Mouse (Mus musculus): ENCODE data around the gene Mus81. TPM values are rescaled to one million over a fixed set of nuclear protein-coding genes. Genes with fewer than 3 reads are reported as not detected.

Mus81 gene
- total RNA-seq (2018; cell fraction: chromatin; rRNA removed): 10 to 100 TPM; 17.7 to 94.8 (median 56.1) TPM
- 10 to 100 TPM in 24 of 26 experiments, 1 to 10 TPM in 2; 8.7 to 18.6 (median 13.4) TPM for total RNA-seq (2018; cell fraction: cytosol; rRNA removed)
- total RNA-seq (2018; cell fraction: nucleus; rRNA removed): 10 to 100 TPM; 13.3 to 62.8 (median 24.0) TPM
- polyA plus RNA-seq (2018): 6.4 to 14.5 TPM (median 10.8 TPM) in 3 replicates

DNA sequence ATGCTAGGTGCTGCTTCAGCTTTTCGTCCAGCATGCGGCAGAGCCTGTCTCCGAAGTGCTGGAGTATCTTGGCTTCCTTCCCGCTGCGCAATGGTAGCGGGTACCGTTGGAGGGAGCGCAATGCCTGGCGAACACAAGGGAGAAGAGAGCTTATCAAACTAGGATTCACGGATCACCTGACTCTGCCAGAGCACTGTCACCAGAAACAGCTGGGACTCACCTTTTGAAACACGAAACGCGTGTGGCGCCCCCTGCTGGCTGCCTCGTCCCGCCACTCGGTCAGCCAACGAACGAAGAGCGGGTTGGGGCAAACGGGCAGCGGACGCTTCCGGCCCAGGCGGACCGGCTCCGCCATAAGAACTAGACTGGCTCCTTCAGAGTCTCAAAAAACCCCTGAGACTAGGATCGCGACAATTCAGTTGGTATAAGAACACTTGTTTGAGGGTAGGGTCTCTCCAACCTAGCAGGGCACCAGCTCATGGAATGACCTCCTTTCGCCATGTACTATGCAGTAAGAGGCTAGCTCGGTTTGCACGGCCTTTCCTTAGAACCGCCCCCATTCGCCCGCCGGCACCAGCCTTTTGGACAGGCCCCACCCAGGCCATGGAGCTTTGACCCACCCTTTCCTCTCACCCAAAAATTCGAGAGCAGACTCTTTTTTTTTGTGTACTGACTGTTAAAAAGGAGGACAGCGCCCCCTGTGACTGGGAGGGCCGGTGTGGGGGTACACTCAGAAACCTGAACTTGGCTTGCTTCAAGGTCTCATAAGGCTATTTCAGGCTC lies at the start of gene Mus81:
Gene Mus81 (minus strand): TSS at position 635 of the 783 bp plus-strand sequence.
- WGBS (ENCODE audit: missing documents): under 1% methylated on average over 38 of the region's 39 CpGs
- Histone ChIP-seq H3K4me3 (ENCODE audit: inconsistent target) (peak within 1 kb of the TSS; percentile 57), H3K79me2 (ENCODE audit: inconsistent target) (peaks cover 22% of the 10 kb centered on the region), H3K36me3 (ENCODE audit: inconsistent target) (peaks cover 32% of the 10 kb centered on the region; the same call in 1 of the 2 replicates), H3K27ac (peak within 1 kb of the TSS; percentile 92)

- no peaks in the 10 kb centered on the region for H3K79me2 ChIP-seq (ENCODE audit: inconsistent target)
- WGBS (ENCODE audit: missing documents): 61% methylated on average over 8 of the region's 8 CpGs
- no peak overlapping the region for H3K4me3 ChIP-seq (ENCODE audit: inconsistent target)
- H3K36me3 ChIP-seq (ENCODE audit: inconsistent target): no peaks in the 10 kb centered on the region
- H3K27ac ChIP-seq: no peak overlapping the region
These were observed 44.3 kb upstream of the Mus81 start for GRCm38 (mm10) chr19:5532520-5532919.

DNA sequence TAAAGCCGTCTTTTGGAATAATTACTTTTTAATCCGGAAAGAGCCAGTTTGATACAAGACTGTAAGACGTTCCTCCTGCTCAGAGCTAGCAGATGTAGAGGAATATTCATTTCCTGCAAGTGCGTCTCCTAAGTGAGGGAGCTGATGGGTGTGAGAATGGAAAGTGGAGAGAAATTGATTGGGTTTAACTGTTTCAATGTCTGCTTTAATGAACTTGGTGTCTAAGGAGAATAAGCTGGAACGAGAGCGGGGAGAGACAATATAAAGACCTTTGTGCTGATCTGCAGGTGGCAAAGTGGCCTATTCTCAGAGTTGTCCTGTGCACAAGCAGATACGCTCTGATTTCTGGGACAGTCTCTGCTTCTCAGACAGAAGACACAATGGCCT lies 41.9 kb upstream of the Mus81 start:
- H3K79me2 ChIP-seq (ENCODE audit: inconsistent target): no peaks in the 10 kb centered on the region
- no peaks in the 10 kb centered on the region for H3K36me3 ChIP-seq (ENCODE audit: inconsistent target)
- 90% methylated on average over 7 of the region's 7 CpGs for WGBS (ENCODE audit: missing documents)
- H3K4me3 ChIP-seq (ENCODE audit: inconsistent target): no peak overlapping the region
- no peak overlapping the region for H3K27ac ChIP-seq

DNA sequence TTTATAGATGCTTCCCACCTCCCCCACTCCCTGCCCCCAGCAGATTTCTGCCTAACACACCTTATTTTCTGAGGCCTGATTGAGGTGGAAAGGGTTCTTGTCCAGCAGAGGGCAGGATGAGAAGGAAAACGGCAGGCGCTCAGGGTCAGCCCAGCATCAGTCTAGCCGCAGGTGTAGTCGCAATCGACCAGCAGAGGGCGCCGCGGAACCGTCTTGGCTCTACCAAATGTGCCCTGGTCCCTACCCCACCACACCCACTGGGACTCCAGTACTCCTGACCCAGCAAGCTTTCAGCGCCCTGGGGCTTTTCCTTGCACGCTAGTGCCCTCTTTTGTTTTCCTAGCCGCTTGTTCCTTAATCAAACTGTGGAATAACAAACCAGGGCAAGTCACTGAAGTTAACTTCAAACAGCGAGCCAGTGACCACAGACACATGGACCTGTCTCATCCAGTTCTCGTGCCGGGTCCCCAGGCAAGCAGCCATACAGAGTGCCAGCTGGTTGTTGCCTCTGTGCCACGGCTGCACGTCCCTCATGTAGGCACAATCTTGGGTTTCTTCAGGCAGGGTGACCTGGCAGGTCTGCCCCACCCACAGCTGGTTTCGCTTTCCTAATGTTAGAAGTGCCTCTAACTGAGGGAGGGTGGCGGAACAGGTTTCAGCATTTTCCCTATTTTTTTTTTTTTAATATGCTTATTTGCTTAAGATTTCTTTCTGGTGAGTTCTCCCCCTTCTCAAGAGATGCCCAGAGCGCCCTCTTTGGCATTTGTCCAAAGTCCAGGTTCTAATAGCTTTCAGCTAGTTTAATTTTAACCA lies 41.3 kb upstream of the Mus81 start:
- H3K4me3 ChIP-seq (ENCODE audit: inconsistent target): peak overlapping the region; percentile 8; the same call in 1 of the 2 replicates
- 16% methylated on average over 19 of the region's 20 CpGs for WGBS (ENCODE audit: missing documents)
- H3K27ac ChIP-seq: no peak overlapping the region
- H3K36me3 ChIP-seq (ENCODE audit: inconsistent target): no peaks in the 10 kb centered on the region
- no peaks in the 10 kb centered on the region for H3K79me2 ChIP-seq (ENCODE audit: inconsistent target)

GRCm38 (mm10) chr19:5525204-5525603 lies 37.0 kb upstream of the Mus81 start:
- WGBS (ENCODE audit: missing documents): 75% methylated on average over 5 of the region's 5 CpGs
- no peaks in the 10 kb centered on the region for H3K79me2 ChIP-seq (ENCODE audit: inconsistent target)
- H3K27ac ChIP-seq: no peak overlapping the region
- H3K36me3 ChIP-seq (ENCODE audit: inconsistent target): no peaks in the 10 kb centered on the region
- H3K4me3 ChIP-seq (ENCODE audit: inconsistent target): no peak overlapping the region

DNA sequence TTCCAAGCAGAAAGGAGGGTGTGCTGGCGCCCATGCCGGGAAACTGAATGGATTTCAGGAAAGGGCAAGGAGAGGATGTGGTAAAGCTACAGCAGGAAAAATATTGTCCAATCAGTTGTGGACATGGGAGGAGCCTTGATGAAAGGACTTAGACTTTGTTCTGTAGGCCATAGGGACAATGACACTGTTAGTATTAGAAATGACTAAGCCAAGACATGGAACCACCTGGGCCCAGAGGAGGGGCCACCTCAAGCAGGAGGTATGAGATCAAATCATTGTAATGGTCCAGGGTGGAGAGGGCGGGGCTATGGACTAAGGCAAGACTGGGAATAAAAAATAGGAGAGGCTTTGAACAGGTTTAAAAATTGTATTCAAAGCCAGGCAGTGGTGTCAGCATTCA lies 30.5 kb upstream of the Mus81 start:
- no peak overlapping the region for H3K27ac ChIP-seq
- H3K36me3 ChIP-seq (ENCODE audit: inconsistent target): no peaks in the 10 kb centered on the region
- WGBS (ENCODE audit: missing documents): 100% methylated on average over 3 of the region's 3 CpGs
- no peaks in the 10 kb centered on the region for H3K79me2 ChIP-seq (ENCODE audit: inconsistent target)
- H3K4me3 ChIP-seq (ENCODE audit: inconsistent target): no peak overlapping the region

DNA sequence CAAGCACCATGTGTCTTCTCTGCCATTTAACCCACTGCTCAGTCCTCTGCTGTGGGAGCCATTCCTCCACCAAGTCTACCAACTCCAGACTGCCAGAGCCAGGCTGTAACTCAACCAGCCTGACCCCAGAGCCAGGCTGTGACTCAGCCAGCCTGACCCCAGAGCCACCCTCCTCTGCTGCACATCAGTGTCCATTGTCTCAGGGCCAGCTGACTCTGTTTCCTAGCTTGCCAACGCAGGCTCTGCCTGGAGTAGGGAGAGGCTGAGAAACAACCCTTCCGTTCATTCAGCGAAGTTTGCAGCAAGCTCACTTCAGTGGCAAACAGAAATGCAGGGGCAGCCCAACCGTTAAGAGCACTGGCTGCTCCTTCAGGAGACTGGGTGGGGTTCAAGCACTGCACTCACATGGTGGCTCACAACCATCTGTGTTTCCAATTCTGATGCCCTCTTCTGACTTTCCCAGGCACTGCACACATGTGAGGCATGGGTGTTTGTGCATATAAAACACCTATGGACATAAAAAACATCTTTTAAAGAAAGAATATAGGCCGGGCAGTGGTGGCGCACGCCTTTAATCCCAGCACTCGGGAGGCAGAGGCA lies 28.8 kb upstream of the Mus81 start:
- no peaks in the 10 kb centered on the region for H3K36me3 ChIP-seq (ENCODE audit: inconsistent target)
- H3K27ac ChIP-seq: no peak overlapping the region
- no peak overlapping the region for H3K4me3 ChIP-seq (ENCODE audit: inconsistent target)
- 92% methylated on average over 8 of the region's 8 CpGs for WGBS (ENCODE audit: missing documents)
- peaks cover 2% of the 10 kb centered on the region; the same call in 1 of the 2 replicates for H3K79me2 ChIP-seq (ENCODE audit: inconsistent target)

DNA sequence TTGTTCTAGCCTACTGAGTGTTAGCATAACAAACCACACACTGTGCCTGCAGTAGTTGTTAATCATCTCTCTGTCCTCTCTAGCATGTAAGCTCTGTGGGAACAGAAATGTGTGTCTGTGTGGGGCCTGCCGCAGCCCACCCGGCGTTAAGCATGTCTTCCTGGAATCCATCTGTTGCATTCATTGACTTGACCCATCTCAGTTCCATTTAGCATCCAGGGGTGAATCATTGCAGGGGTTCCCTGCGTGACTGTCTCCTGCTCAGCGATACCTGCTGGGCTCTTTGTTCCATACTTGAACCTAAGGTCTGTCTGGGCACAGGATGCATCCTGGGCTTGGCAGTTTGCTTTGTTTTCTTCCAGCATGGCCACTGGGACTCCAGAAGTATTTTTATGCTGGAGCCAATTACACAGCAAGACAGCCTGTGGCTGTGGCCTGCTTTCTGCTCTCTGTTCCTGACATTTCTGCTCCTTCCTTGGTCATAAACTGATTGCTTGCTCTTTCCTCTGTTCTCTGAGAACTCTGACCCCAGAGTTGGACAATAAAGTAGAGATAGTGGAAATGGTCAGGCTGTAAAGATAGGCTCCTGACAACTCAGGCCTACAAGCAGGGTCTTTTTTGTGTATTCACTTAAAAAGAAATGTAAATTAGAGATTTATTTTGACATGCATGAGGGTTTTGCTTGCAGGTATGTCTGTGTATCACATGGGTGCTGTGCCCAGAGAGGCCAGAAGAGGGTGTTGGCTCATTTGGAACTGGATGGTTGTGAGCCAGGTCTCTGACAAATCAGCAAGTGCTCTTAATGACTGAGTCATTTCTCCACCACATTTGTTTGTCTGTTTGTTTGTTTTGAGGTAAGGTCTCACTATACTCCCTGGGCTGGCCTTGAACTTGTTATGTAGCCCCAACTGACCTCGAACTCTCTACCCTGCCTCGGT lies 27.9 kb upstream of the Mus81 start:
- H3K36me3 ChIP-seq (ENCODE audit: inconsistent target): no peaks in the 10 kb centered on the region
- no peak overlapping the region for H3K27ac ChIP-seq
- 95% methylated on average over 7 of the region's 7 CpGs for WGBS (ENCODE audit: missing documents)
- H3K79me2 ChIP-seq (ENCODE audit: inconsistent target): peaks cover 10% of the 10 kb centered on the region
- no peak overlapping the region for H3K4me3 ChIP-seq (ENCODE audit: inconsistent target)

GRCm38 (mm10) chr19:5513005-5513349 lies 24.8 kb upstream of the Mus81 start:
- 47% methylated on average over 3 of the region's 3 CpGs for WGBS (ENCODE audit: missing documents)
- Histone ChIP-seq H3K36me3 (ENCODE audit: inconsistent target) (no peaks in the 10 kb centered on the region), H3K79me2 (ENCODE audit: inconsistent target) (peaks cover 38% of the 10 kb centered on the region), H3K27ac (peak overlapping the region; percentile 78), H3K4me3 (ENCODE audit: inconsistent target) (no peak overlapping the region)

- Histone ChIP-seq H3K79me2 (ENCODE audit: inconsistent target) (peaks cover 45% of the 10 kb centered on the region), H3K36me3 (ENCODE audit: inconsistent target) (no peaks in the 10 kb centered on the region), H3K4me3 (ENCODE audit: inconsistent target) (peak overlapping the region; percentile 71), H3K27ac (peak overlapping the region; percentile 78)
- WGBS (ENCODE audit: missing documents): 6% methylated on average over 11 of the region's 12 CpGs
These were observed 24.1 kb upstream of the Mus81 start for GRCm38 (mm10) chr19:5512091-5513004.

GRCm38 (mm10) chr19:5511074-5511632 lies 23.0 kb upstream of the Mus81 start:
- WGBS (ENCODE audit: missing documents): 12% methylated on average over 15 of the region's 15 CpGs
- Histone ChIP-seq H3K36me3 (ENCODE audit: inconsistent target) (no peaks in the 10 kb centered on the region), H3K27ac (peak overlapping the region; percentile 89), H3K4me3 (ENCODE audit: inconsistent target) (peak overlapping the region; percentile 71), H3K79me2 (ENCODE audit: inconsistent target) (peaks cover 57% of the 10 kb centered on the region)

GRCm38 (mm10) chr19:5510031-5511026 lies 22.1 kb upstream of the Mus81 start, which contains the start of gene Snx32:
TSS of gene Snx32 (minus strand) at chr19:5510538.
- 2% methylated on average over 46 of the region's 47 CpGs for WGBS (ENCODE audit: missing documents)
- Histone ChIP-seq H3K4me3 (ENCODE audit: inconsistent target) (peak within 1 kb of the TSS; percentile 86), H3K27ac (peak within 1 kb of the TSS; percentile 89), H3K79me2 (ENCODE audit: inconsistent target) (peaks cover 65% of the 10 kb centered on the region), H3K36me3 (ENCODE audit: inconsistent target) (no peaks in the 10 kb centered on the region)

Measured in macrophage (primary cell).